Mouse (Mus musculus) kidney, postnatal 25 days (tissue): Measurements from ENCODE around the gene Naa35.
A peak's percentile ranks its signal among the peaks of the same experiment; 100 is the strongest.

Experiments used
- DNase-seq, 2 experiments: peaks; one replicate each; pipeline ENCODE4 v3.0.0; 2021; ENCODE audit warnings: mixed read lengths in 2 of 2

The Naa35 gene

GRCm38 (mm10) chr13:59672248-59672647 is 87.2 kb downstream of the Naa35 start:
- DNase-seq, result no peak

- DNase-seq, result no peak
These were observed 88.5 kb downstream of the Naa35 start for GRCm38 (mm10) chr13:59673597-59673996.

- DNase-seq, result no peak
These were observed 89.2 kb downstream of the Naa35 start for GRCm38 (mm10) chr13:59674215-59674614.

- DNase-seq, result peak in 1 of 2 experiments; percentile 14
These were observed 89.7 kb downstream of the Naa35 start for GRCm38 (mm10) chr13:59674761-59675150.

- DNase-seq, result peak; percentile 63 to 81
These were observed 90.3 kb downstream of the Naa35 start, which contains the start of gene Golm1 for GRCm38 (mm10) chr13:59675151-59676011. TSS of gene Golm1 (minus strand) at chr13:59675811.

- peak in 1 of 2 experiments; percentile 55 for DNase-seq
These were observed 91.5 kb downstream of the Naa35 start for GRCm38 (mm10) chr13:59676316-59677229.

- no peak for DNase-seq
These were observed 94.2 kb downstream of the Naa35 start for GRCm38 (mm10) chr13:59679306-59679705.

GRCm38 (mm10) chr13:59679908-59680307 is 94.8 kb downstream of the Naa35 start:
- DNase-seq, result no peak

GRCm38 (mm10) chr13:59682629-59683028 is 97.6 kb downstream of the Naa35 start:
- DNase-seq, result no peak

- DNase-seq, result no peak
These were observed 100.2 kb downstream of the Naa35 start for GRCm38 (mm10) chr13:59685236-59685635.
